Mouse (Mus musculus) urinary bladder, postnatal 25 days (tissue): Measurements from ENCODE around the gene Unc45a.
"Not testable (repeated sequence)": the region's sequence is repeated elsewhere in the genome, so short reads cannot be mapped to it uniquely, and the experiment has no call there.

ENCODE experiments used
- DNase-seq: peaks from one replicate; pipeline ENCODE4 v3.0.0; 2022; ENCODE audit warnings: low spot score

Gene Unc45a

DNA sequence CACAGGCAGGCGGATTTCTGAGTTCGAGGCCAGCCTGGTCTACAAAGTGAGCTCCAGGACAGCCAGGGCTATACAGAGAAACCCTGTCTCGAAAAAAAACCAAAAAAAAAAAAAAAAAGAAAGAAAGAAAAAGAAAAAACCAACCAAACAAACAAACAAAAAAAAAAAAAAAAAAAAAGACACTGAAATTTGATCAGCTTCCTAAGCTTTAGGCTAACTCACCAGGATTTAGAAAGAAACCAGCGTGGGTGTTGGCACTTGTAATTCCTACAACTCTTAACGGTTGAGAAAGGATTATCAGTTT lies 16.0 kb downstream of the Unc45a start:
- not testable (repeated sequence) for DNase-seq

DNA sequence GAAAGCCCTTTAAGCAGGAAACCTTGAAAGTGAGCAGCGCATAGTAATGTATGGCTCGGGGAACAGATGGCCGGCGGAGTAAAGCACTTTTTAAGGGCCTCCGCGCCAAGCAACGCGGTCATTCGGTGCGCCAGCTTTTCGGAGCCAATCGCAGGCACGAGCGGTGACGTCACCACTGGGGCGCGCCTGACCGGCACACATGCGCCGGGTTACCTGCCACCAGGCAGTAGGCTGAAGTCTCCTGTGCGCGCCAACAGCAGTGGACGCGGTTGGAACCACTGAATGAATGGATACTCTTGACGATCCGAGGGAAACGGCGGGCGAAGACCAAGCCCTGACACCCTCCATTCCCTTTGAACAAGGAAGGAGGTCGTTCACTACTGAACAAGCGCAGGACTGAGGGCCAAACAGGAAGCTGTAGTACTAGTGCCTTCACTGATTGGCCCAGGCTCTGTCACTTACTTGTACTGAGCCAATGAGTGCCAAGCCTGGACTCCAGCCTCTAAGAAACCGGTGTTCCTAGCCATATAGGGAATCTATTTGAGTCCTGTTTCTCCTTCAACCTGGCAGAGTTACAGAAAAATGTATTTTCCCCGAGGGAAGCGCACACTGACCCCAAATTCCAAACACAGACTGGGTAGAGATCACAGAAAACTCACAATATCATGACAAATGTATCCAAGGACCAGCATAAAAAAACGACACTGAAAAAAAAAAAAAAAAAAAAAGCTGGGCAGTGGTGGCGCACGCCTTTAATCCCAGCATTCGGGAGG lies 16.6 kb downstream of the Unc45a start, which contains the start of gene Rccd1:
Gene Rccd1, minus strand, starts transcription at position 412 of the 773 bp plus-strand sequence.
- peak; percentile 95 for DNase-seq

DNA sequence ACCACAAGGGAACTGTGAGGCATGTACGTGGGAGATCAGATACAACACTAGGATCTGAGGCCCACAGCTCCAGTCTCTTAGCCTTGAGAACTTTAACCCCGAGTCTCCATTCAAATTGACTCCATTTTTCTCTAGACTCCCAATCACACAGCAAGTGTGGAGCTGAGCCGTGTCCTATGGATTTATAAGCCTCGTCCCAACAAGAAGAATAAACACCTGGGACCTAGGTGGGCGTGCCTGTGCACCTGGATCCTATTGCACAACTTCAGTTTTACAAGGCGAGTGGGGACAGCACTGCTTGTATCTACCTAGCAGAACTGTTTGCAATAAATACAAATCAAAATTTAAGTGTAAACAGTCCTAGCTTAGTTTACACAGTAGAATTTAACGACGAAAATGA lies 17.5 kb downstream of the Unc45a start:
- DNase-seq: no peak

DNA sequence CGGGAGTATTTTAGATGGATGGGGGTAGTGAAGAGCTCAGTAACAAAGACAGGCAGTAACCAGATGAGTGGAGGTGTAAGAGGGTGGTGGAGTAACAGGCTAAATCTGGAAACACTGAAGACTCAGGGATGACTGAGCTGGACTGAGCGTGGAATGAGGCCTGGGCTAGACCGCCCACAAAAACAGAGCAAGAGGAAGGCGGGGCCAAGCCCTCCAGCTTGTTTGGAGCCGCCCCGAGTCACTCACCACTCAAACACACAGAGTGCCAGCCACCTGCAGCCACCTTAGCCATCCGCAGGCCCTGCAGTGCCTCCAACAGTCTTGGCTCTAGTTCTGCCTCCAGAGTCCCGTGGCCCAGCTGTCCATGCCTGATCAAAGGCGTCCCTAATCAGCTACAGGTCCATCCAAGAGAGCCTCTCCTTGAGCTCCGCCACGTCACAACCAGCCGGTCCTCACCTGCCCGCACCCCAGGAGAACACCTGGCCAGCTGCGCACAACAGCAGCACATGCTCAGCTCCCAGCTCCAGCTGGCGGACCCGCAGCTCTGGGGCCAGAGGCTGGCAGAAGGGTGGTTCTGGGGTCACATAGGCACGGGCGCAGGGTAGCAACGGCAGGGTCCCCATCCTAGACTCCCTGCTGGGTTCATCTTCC lies 20.8 kb downstream of the Unc45a start:
- DNase-seq: no peak

DNA sequence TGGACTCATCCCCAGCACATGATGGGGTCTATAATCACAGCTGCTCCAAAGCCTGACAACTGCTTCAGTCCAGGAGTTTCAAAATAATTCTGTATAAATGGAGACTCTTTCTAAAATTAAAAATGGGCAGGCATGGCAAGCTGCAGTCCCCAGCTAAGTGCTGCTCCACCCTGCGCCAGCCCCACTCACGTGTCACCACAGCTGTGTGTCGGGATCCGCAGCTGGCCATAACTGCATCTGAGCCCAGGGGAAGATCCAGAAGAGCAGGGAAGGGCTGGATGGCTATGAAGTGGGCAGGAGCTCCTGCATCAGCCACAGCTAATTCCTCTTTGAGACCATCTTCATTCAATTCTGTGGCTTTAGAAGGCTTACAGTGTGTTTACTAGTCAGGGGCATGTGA lies 22.1 kb downstream of the Unc45a start:
- no peak for DNase-seq

DNA sequence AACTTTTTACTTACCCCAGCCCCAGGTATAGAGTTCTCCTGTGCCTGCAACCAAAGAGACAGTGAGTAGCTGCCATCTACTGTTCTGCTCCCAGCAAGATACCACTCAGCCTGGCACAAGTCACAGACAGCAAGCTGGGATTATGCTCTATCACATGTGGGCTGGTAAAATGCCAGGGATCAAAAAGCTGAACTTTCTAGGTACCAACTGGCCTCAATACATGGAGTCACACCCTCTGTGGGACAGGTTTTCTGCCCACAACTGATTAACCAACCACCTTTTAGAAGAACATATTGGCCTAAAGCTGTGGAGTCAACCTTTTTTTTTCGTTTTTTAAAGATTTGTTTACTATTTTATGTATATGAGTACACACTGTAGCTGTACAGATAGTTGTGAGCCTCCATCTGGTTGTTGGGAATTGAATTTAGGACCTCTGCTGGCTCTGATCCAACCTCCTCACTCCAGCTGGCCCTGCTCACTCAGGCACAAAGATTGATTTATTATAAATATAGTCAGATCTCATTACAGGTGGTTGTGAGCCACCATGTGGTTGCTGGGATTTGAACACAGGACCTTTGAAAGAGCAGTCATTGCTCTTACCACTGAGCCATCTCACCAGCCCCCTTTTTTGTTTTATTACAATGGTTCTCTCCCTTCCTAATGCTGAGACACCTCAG lies 23.2 kb downstream of the Unc45a start:
- DNase-seq: no peak

DNA sequence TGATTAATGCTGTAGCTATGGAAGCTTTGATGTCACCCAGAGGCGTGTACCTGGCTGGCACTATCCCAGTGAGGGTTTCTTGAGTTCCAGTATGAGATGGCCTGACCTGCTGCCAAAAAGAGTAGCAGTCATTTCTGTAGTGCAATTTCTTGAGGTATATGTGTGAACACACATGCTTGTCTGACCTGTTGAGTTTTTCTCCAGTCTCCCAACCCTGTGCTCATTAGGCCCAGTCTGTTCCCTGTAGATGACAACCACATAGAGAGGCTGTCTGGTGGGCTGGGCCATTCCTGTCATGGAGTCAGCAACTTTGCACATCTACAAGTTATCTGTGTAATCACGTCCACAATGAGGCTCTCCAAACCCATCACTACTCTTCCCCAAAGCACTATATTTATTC lies 25.1 kb downstream of the Unc45a start:
- no peak for DNase-seq

DNA sequence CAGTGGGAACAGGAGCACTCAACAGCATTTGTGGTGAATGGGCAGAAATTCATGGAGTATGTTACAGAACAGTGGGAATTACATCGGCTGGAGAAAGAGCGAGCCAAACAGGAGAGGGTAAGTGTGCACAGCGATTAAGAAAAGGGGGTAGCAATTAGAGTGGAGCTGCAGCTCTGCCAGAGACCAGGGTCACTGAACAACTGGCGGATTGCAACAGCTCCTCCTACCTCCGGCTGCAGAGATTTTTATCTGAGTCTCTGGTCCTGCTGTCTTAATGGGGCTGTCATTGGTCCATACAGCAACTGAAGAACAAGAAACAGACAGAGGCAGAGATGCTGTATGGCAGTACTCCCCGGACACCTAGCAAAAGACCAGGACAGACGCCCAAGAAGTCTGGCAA lies 30.0 kb downstream of the Unc45a start:
- no peak for DNase-seq

DNA sequence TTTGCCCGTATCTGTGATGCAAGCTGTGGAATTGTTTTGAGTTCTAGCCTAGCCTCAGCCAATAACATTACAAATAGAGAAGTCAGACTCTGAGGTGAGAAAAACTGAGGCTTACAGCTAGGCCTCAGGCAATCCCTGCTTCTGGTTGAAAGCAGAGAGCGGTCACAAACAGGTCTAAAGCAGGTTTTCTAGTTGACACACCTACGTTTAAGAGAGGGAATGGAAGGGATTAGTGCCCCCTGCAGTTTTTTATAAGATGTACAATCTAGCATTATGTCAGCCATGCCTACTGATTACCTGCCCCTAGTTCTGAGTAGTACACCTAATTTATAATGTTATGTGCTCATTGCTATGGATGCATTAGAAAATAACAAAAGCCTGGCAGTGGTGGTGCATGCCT lies 33.0 kb downstream of the Unc45a start:
- DNase-seq: no peak

DNA sequence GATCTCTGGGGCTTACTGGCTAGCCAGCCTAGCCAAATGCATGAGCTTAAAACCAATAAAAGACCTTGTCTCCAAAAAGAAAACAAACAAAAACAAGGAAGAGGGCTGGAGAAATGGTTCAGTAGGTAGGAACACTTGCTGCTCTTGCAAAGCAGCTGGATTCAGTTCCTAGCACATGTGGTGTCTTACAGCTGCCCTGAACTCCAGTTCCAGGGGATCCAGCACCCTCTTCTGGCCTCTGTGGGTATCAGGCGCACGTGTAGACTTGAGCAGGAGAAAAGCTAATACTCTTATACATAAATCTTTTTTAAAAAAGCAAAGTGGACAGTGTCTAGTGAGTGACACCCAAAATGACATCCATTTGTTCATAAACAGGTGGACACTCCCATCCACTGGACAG lies 39.3 kb downstream of the Unc45a start:
- DNase-seq: no peak

DNA sequence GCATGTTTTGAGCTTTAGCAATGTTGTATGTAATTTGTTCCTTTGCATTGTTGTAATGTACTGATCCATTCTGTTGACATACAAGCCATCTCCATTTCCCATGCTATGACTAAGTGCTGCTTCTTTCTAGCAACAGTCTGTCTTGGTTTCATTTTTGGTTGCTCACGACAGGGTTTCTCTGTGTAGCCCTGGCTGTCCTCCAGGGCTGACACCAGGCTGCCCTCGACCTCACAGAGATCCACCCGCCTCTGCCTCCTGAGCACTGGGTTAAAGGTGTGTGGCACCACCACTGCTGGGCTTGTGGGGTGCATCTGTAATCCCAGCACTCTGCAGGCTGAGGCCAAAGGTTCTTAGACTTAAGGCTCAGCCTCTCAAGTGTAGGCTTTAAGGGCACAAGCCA lies 41.2 kb downstream of the Unc45a start:
- no peak for DNase-seq

DNA sequence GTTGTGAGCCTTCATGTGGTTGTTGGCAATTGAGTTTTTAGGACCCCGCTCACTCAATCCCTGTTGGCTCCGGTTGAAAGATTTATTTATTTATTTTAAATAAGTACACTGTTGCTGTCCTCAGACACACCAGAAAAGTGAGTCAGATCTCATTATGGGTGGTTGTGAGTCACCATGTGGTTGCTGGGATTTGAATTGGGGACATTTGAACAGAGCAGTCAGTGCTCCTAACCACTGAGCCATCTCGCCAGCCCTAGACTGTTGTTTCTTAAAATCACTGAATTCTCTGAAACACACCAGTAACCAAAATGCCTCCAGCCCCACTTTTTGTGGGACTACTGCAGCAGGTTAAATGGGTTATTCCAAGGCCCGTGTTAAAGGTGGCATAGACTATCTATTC lies 42.1 kb downstream of the Unc45a start:
- no peak for DNase-seq

DNA sequence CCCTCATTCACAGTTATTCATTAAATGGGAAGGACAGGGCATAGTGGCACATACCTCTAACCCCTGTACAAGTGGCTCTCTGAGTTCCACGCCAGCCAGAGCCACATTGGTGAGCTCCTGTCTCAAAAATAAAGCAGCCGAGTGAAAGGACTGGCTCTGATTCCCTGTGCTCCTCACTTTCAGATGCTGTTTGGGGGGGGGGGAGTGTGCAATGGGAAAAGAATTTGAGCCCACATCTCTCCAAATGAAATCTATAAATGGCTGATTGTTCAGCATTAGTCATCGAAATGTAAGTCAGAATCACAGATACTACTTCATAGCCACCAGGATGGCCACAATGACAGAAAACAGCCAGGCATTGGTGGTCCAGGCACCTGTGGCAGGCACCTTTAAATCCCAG lies 43.8 kb downstream of the Unc45a start:
- DNase-seq: no peak

DNA sequence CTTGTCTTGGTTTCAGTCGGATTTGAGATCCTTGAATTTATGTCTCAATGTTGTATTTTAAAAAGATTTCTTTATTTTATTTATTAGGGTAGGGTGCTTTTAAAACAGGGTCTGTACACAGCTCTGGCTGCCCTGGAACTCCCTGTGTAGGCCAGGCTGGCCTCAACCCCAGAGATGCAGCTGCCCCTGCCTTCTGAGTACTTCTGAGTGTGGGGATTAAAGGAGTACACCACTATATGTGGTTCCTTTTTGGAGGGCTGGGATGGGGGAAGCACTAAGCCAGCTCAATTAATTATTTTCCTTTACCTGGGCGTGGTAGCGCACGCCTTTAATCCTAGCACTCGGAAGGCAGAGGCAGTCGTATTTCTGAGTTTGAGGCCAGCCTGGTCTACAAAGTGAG lies 44.3 kb downstream of the Unc45a start:
- DNase-seq: no peak

DNA sequence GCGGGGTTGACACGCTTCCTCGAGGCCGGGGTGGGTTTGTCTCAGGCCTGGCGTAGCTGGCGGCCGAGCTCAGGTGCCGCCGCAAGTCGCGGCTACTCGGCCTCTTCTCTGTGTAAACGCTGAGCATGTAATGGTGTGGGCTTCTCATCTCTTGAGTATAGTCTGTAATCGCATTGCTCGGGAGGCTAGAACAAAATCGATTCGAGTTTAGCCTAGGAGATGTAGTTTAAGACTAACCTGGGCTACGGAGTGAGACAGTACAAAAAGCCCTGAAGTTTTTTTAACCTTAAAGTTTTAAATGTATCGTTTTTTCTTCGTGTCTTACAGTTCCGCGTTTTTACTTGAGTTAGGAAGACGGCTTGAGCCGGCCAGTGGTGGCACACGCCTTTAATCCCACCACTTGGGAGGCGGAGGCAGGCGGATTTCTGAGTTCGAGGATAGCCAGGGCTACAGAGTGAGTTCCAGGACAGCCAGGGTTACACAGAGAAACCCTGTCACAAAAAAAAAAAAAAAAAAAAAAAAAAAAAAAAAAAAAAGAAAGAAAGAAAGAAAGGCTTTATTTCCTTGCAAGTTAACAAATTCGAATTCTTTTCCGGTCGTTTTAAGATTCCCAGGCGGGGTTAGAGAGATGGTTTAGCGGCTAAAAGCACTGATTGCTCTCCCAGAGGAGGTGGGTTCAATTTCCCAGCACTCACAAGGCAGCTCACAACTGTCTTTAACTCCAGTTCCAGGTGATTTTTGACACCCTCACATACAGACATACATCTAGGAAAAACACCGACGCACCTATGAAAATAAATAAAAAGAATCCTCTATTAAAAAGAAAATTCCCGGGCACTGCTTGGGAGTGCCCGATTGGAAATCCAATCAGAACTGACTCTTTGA lies 45.8 kb downstream of the Unc45a start:
- no peak for DNase-seq

DNA sequence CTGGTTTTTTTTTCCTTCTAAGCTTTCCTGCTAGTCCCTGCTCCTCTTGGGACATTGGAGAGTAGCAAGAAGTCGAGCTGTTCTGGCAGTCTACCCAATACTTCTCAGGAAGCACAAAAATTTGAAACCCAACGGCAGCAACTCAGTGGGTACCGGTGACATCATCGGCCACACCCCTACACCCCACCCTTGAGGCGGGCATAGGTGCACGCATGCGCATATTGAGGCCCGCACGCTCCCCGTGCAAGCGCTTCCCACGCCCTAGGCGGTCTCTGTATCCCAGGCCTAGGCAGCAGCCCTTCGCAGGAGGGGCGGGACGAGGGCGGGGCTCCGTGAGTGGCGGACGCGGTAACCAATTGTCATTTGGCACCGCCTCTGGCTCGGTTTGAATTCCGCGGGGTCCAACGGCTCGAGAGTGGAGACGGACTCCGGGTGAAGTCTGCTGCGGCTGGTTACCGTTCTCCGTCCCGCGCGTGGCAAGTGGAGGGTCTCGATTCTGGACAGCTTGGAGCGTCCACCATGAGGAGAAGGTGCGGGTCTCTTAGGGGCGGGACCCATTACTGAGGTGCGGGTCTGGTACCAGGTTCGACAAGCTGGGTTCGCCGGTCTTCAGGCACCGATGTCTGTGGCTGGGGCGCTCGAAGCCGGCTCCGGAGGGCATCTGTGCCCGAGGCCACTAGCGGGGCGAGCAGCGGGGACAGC lies 46.6 kb downstream of the Unc45a start, which contains the start of gene Prc1:
Gene Prc1, plus strand, starts transcription at position 389 of the 702 bp plus-strand sequence.
- peak; percentile 94 for DNase-seq

DNA sequence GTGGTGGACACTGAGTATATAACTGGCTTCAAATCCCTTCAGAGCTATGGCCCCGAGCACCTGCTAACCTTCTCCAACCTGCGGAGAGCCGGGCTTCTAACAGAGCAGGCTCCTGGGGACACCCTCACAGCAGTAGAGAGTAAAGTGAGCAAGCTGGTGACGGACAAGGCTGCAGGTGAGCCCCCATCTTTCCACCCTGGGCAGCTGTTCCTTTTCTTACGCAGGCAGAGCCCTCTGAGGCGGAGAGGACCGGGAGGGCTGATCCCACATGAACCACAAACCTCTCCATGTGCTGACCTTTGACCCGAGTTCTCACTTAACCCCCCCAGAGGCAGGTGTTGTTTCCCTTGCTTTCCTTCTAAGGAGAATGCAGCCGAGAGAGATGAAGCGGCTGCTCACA lies 53.1 kb downstream of the Unc45a start:
- DNase-seq: no peak

DNA sequence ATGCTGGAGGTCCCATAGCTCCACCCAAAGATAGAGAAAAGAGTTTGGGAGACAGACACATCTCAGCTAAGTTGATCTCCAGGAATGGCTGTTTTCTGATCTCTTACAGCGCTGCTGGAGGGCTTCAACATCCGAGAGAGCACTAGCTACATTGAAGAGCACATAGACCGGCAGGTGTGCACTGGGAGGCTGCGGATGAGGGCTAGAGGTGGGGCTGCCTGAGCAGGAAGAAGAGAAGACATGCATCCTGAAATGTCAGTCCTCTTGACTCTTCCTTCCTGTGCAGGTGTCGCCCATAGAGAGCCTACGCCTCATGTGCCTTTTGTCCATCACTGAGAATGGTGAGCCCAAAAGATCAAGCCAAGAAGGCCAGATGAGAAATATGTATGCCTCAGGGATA lies 55.1 kb downstream of the Unc45a start:
- no peak for DNase-seq

DNA sequence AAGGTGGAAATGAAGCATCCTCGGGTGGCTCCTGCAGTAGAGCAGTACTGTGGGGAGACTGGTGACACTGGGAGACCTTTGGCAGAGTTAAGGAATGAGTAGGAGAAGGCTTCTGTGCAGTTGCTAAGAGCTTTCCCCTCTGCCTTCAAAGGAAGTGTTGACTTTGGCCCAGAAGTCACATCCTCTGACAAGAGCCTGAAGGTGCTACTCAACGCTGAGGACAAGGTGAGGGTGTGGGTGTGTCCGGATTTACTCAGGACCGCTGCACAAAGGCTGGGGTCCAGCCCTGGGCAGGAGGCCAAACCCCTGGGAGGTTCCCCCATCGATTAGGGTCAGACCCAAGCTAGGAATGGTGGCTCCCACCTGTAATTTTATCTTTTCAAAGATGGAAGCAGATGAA lies 56.4 kb downstream of the Unc45a start:
- DNase-seq: no peak

DNA sequence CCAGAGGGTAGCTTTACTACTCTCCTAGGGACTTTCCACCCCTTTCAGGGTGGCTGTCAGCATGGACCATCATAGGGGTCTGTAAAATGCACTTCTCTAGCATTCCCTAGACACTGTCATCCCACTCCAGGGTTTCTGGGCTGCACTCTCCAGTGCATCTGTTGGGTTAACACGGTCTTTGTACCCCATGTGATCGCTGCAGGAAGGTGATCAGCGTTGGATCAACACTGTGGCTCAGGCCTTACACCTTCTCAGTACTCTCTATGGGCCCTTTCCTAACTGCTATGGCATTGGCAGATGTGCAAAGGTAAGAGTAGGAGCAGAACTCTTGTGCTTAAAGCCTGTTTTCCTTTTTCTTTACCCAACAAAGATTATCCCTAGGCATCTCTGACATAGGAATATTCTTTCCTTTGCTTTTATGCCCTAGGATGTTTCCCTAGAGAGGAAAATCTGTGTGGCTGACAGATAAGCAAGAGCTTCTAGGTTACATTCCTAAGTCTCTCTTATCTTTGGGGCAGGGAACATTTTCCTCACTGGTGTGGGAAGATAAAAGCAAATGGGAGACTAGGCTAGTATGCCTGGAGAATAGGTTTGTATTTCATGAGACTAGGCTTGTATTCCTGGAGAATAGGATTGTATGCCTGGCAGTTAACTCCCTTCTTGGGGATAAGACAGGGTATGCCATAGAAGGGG lies 57.4 kb downstream of the Unc45a start:
- DNase-seq: no peak

DNA sequence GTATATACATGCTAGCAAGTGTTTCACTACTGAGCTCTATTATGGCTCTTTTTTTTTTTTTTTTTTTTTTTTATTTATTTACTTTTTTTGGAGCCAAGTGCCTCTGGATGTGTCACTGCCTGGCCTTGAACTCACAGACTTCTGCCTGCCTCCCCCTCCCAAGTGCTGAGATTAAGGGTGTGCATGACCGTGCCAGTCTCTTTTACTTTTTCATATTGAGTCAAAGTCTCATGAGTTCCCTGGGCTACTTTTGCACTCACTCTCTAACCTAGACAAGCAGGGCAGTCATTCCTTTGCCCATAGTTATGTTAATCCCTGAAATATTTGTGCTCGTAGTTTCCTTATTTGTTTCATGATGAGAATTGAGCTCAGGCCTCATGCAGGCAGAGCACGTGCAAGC lies 59.2 kb downstream of the Unc45a start:
- DNase-seq: no peak
